Mouse (Mus musculus) lung, adult 2 months (tissue): ENCODE results near the gene Clybl.

ENCODE experiments used
- CTCF ChIP-seq: fragments of 200-500 bp; IDR thresholded peaks from 2 replicates; pipeline ENCODE4 v1.5.1; 2011; ENCODE audit warnings: mild to moderate bottlenecking, low read length, control low read depth; ENCODE audit not compliant: insufficient read depth
- POLR2A ChIP-seq: fragments of 200-500 bp; IDR thresholded peaks from 2 replicates; pipeline ENCODE4 v1.6.1; 2011; ENCODE audit warnings: low read depth, mild to moderate bottlenecking, control low read depth, low read length, borderline replicate concordance; ENCODE audit errors: extremely low read depth

- TF ChIP-seq CTCF = no peak
- TF ChIP-seq POLR2A = no peak
Observed at GRCm38 (mm10) chr14:122222934-122223374, 41.5 kb downstream of the Clybl start.
